Mouse (Mus musculus): ENCODE data around the gene Dgki.

DNA sequence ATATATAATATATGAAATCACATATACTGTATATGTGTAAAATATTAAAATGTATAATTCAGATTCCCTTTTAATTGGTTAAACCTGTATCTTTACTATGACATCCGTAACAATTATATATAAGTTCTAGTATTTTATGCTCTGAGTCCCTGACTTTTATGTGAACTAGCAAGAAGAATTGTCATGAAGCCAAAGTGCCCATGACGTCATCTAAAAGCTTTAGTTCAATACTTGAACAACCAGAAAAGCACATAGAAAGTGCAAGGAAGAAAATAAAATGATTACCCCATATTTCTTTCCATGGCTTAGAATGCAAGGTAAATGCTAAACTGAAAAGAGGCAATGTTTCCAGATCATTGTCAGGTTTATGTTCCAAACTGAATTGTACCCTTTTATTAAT, 269.6 kb downstream of the Dgki start:
- no peak for TF ChIP-seq BHLHE40 (IDR thresholded peaks at IDR 0.05; ENCODE audit: low read depth, low read length)
- TF ChIP-seq CTCF (conservative IDR thresholded peaks at IDR 0.05 in 1 of 2, IDR thresholded peaks at IDR 0.05 in 1 of 2; ENCODE audit: low read depth in 2 of 2, low read length in 2 of 2): no peak
- no peak for TF ChIP-seq MAFK (IDR thresholded peaks at IDR 0.05; ENCODE audit: insufficient replicate concordance, low read length)
- no peak for TF ChIP-seq JUND (conservative IDR thresholded peaks at IDR 0.05; ENCODE audit: low read depth, low read length)
- no peak for TF ChIP-seq MAX (IDR thresholded peaks at IDR 0.05; ENCODE audit: low read length)
- TF ChIP-seq ELF1 (IDR thresholded peaks at IDR 0.05; ENCODE audit: low read depth, low read length): no peak
- TF ChIP-seq POLR2A (IDR thresholded peaks at IDR 0.05; ENCODE audit: low read depth, low read length): no peak
- no peak for TF ChIP-seq MXI1 (IDR thresholded peaks at IDR 0.05; ENCODE audit: low read depth, low read length)
- TF ChIP-seq CHD2 (IDR thresholded peaks at IDR 0.05; ENCODE audit: low read length): no peak
- no peak for TF ChIP-seq HCFC1 (IDR thresholded peaks at IDR 0.05; ENCODE audit: low read depth, low read length)
- TF ChIP-seq ETS1 (conservative IDR thresholded peaks at IDR 0.05; ENCODE audit: low read depth, low read length): no peak
- TF ChIP-seq TBP (conservative IDR thresholded peaks at IDR 0.05; ENCODE audit: low read depth, low read length): no peak

Measured in CH12.LX (cell line).